Mouse (Mus musculus) cerebellum, adult 2 months (tissue): ENCODE results near the gene Tmem206.

Source experiments
- CTCF ChIP-seq: fragments of 200-500 bp; IDR thresholded peaks from 2 replicates; pipeline ENCODE4 v1.5.1; 2011; ENCODE audit warnings: low read depth, mild to moderate bottlenecking, control low read depth, low read length, moderate library complexity, borderline replicate concordance; ENCODE audit not compliant: insufficient read depth
- POLR2A ChIP-seq: fragments of 200-500 bp; IDR thresholded peaks from 2 replicates; pipeline ENCODE4 v1.6.1; 2011; ENCODE audit warnings: low read length, control low read depth, borderline replicate concordance; ENCODE audit not compliant: insufficient read depth

DNA sequence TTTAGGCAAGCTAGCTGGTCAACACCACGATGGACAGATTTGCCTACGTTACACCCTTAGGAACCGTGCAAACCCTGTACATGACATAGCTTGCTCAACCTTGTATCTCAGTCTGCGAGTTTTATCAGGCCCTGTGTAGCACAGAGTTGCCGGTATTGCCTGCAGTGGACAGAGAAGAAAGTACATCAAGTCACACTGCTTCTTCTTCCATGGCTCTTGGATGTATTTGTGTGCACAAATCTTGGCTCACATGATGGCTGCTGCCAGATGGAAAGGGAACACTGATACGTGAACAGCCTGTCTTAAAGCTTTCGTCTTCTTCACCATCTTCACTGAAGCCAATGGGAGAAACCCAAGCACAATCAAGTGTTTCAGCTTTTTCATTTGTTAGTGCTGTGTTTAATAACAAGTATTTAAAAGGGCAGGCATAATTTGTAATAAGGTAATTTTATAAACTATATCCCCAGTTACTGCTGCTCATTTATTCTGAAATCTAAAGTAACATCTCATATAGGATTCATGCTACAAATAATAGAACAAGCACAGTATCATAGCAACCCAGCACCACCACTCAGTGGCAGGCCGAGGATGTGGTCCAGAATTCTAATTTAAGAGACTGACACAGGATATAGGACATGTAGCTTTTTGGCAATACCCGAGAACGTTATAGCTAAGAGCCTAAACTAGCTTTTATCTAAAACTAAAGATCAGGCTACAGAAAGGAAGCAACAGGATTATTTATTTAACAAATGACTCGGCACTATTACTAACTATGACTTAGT, 56.4 kb downstream of the Tmem206 start:
- TF ChIP-seq CTCF (no peak), POLR2A (no peak)
